Mouse (Mus musculus) midbrain, embryonic 14.5 days (tissue): ENCODE measurements around the gene Tmc3. TPM values are rescaled to one million over a fixed set of nuclear protein-coding genes. Genes with fewer than 3 reads are reported as not detected.

Experiments used
- ATAC-seq: fragments of 200-750 bp; cut with Nextera tagmentation; 2 replicates; pipeline ENCODE4 v1.8.0; 2017; ENCODE audit warnings: moderate number of reproducible peaks, moderate library complexity; ENCODE audit not compliant: low FRiP score, low TSS enrichment
- DNase-seq: peaks from one replicate; pipeline ENCODE4 v3.0.0-alpha.2; 2015
- H3K27ac ChIP-seq: fragments of 300-500 bp; sonication (generic); replicated peaks from 2 replicates; pipeline ENCODE4 v1.5.1; 2014; ENCODE audit warnings: mild to moderate bottlenecking, low read depth, low read length, moderate library complexity
- H3K27me3 ChIP-seq: fragments of 300-500 bp; sonication (generic); 2 replicates; pipeline ENCODE4 v1.6.1; 2014; ENCODE audit warnings: low read length, control low read depth, mixed read lengths; ENCODE audit not compliant: control insufficient read depth, insufficient read depth
- H3K36me3 ChIP-seq: fragments of 300-500 bp; sonication (generic); 2 replicates; pipeline ENCODE4 v1.6.1; 2014; ENCODE audit warnings: low read length, control low read depth; ENCODE audit not compliant: control insufficient read depth, insufficient read depth
- H3K4me1 ChIP-seq: fragments of 300-500 bp; sonication (generic); 2 replicates; pipeline ENCODE4 v1.6.1; 2014; ENCODE audit warnings: mild to moderate bottlenecking, antibody characterized with exemption, low read length, control low read depth; ENCODE audit not compliant: control insufficient read depth, insufficient read depth
- H3K4me2 ChIP-seq: fragments of 300-500 bp; sonication (generic); 2 replicates; pipeline ENCODE4 v1.6.1; 2014; ENCODE audit warnings: mild to moderate bottlenecking, low read length, moderate library complexity
- H3K4me3 ChIP-seq: fragments of 300-500 bp; sonication (generic); replicated peaks from 2 replicates; pipeline ENCODE4 v1.5.1; 2014; ENCODE audit warnings: low read depth, low read length
- H3K9ac ChIP-seq: fragments of 300-500 bp; sonication (generic); replicated peaks from 2 replicates; pipeline ENCODE4 v1.6.1; 2014; ENCODE audit warnings: mild to moderate bottlenecking, low read length, moderate library complexity
- H3K9me3 ChIP-seq: fragments of 300-500 bp; sonication (generic); 2 replicates; pipeline ENCODE4 v1.6.1; 2016; ENCODE audit warnings: low read length, control low read depth, mixed read lengths; ENCODE audit not compliant: control insufficient read depth
- WGBS: fragments of 180-500 bp; shearing (Covaris S2); extraction: QIAGEN DNeasy Blood & Tissue Kit; methylation state at CpG from one replicate; pipeline ENCODE4 v1.1.7; 2014; 5-methylcytosine and 5-hydroxymethylcytosine counted together
- polyA plus RNA-seq: library from polyadenylated mRNA; unstranded; fragments of >200 nt; fragmentation: Nextera tagmentation; extraction: Ambion mirVana; gene quantifications from 2 replicates; pipeline ENCODE4 v1.2.1, GENCODE M21; 2014

The Tmc3 gene
- polyA plus RNA-seq, 1 experiment from 2014 or later, result 0.25 TPM

DNA sequence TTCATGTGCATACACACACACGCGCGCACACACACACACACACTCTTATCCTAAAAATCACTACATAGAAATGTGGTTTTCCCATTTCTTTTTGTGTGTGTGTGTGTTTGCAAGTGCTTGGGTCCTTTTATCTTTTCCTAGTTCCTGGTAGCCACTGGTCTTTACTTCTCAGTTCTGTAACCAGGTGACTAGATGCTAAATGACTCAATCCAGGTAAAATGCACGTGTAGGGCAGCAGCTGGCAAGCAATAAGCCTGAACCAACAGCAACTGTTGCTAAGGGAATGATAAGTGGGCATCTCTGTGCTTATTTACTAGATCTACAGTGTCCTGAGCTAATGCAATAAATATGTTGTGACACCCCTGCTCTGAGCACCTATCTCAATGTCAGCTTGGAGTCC lies 42.6 kb downstream of the Tmc3 start:
- peaks cover 13% of the 10 kb centered on the region for H3K4me1 ChIP-seq
- H3K9me3 ChIP-seq, result no peaks in the 10 kb centered on the region
- H3K27ac ChIP-seq, result no peak overlapping the region
- DNase-seq (no peak), ATAC-seq (no peak)
- no peak overlapping the region for H3K4me3 ChIP-seq
- no peak overlapping the region for H3K9ac ChIP-seq
- no peak overlapping the region for H3K4me2 ChIP-seq
- H3K27me3 ChIP-seq, result no peaks in the 10 kb centered on the region
- H3K36me3 ChIP-seq, result no peaks in the 10 kb centered on the region
- WGBS, result 89% methylated on average over 4 of the region's 4 CpGs

DNA sequence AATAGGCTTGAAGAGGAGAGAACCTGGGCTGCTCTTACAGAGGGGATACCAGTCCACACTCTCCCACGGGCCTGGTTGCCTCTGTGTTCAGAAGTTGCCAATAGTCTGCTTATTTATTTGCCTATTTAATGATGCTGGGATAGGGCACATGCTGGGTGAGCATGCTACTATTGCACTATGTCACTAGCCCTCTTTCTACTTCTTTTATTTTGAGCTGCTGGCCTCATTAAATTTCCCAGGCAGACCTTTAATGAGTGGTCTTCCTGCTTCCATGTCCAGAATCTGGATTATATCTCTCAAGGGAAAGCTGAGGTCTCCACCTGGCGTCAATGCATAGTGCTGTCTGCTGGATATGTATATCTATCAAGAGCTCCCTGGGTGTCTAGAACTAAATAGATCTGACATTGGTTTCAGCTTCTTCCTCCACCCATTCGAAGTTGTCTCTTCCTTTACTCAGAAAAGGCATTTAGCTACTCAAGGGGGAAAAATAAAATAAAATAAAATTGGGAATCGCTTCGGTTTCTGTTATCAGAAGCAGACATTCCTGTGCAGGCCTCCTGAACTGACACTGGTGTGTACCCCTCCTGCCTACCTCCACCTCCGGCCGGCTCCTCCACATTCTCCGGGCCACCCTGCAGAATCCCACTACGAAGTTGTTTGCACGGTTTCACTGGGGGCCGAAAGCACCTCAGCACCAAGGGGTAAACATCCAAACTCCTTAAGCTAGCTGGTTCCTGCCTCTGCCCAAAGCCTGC lies 46.5 kb downstream of the Tmc3 start:
- peak overlapping the region; percentile 78 for H3K4me2 ChIP-seq
- DNase-seq, result peak; percentile 58
- peak overlapping the region; percentile 64 for H3K9ac ChIP-seq
- peak overlapping the region; percentile 75 for H3K27ac ChIP-seq
- WGBS, result 15% methylated on average over 11 of the region's 11 CpGs
- H3K36me3 ChIP-seq, result no peaks in the 10 kb centered on the region
- H3K27me3 ChIP-seq, result no peaks in the 10 kb centered on the region
- peak; percentile 36; the same call in 1 of the 2 replicates for ATAC-seq
- H3K4me1 ChIP-seq, result peaks cover 23% of the 10 kb centered on the region
- no peaks in the 10 kb centered on the region for H3K9me3 ChIP-seq
- H3K4me3 ChIP-seq, result peak overlapping the region; percentile 58

DNA sequence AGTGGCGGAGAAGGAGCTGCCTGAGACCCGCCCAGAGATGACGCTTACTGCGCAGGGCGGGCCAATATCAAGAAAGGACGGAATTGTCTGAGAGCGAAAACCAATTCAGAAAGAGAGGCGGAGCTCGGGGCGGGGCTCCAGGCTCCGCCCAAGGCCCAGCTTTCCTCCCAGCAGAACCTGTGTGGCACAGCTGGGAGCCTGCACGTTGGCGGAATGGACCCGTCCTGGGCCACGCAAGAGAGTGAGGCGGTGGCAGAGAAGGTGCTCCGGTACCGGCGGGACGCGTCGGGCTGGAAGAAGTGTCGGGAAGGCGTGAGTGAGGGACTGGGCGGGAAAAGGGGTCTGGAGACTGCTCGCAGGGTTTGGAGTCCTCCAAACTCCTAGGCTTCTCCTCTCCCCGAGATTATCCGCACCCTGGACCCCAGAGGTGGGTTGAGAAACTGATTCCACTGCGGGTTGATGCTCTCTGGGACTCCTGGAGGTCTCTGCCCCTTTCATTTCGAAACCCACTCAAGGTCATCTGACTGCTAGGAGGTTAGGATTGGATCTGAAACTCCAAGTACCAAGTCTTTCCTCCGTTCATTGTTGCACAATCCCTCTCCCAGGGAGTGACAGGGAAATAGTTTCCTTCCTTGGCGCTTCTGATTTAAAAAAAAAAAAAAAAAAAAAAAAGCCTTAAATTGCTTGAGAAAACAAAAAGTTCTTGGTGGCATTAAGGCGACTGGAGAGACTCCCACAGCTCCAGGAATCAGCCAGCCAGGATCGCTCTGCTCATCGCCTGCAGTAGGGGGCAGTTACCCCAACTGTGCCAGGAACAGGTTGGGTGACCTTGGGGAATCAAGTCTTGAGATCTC lies 47.3 kb downstream of the Tmc3 start, which contains the start of gene Stard5:
Gene Stard5, plus strand, starts transcription at position 132 of the 854 bp plus-strand sequence.
- ATAC-seq, result peak; percentile 97
- under 1% methylated on average over 34 of the region's 35 CpGs for WGBS

DNA sequence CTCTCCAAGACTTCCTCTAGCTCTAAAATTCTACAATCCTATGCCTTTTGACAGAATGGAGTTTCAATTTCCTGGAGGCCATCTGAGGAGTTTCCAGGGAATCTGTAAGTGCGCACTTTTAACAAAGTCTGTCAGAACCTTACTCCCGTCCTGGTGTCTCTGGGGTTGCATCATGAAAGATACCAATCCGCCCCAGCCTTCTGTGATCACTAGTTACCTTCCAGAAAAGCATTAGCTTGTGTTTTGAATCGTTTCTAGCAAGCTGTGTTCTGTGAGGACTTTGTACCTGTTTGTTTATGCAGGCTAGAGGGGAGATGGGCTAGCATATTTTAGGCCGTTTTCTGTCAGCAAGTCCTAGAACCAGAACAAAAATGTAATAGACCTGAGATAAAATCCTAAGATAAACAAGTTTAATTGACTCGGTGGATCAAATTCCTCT lies 48.0 kb downstream of the Tmc3 start:
- 61% methylated on average over 6 of the region's 6 CpGs for WGBS
- no peaks in the 10 kb centered on the region for H3K27me3 ChIP-seq
- H3K4me2 ChIP-seq, result peak overlapping the region; percentile 78
- peaks cover 23% of the 10 kb centered on the region for H3K4me1 ChIP-seq
- H3K36me3 ChIP-seq, result no peaks in the 10 kb centered on the region
- no peak for DNase-seq
- H3K9ac ChIP-seq, result 0 out of 2 replicates have a peak overlapping the region, but pooled peaks have one; percentile 6
- H3K9me3 ChIP-seq, result no peaks in the 10 kb centered on the region
- no peak overlapping the region for H3K27ac ChIP-seq
- ATAC-seq, result no peak
- peak overlapping the region; percentile 58; the same call in 1 of the 2 replicates for H3K4me3 ChIP-seq

More for the DNA sequence above, 47.3 kb downstream of the Tmc3 start, which contains the start of gene Stard5:
- peak within 1 kb of the TSS; percentile 78 for H3K4me2 ChIP-seq
- peak within 1 kb of the TSS; percentile 75 for H3K27ac ChIP-seq
- DNase-seq, result peak; percentile 96
- H3K9me3 ChIP-seq, result no peaks in the 10 kb centered on the region
- H3K9ac ChIP-seq, result peak within 1 kb of the TSS; percentile 64
- H3K4me1 ChIP-seq, result peaks cover 23% of the 10 kb centered on the region
- no peaks in the 10 kb centered on the region for H3K36me3 ChIP-seq
- H3K4me3 ChIP-seq, result peak within 1 kb of the TSS; percentile 58
- no peaks in the 10 kb centered on the region for H3K27me3 ChIP-seq

DNA sequence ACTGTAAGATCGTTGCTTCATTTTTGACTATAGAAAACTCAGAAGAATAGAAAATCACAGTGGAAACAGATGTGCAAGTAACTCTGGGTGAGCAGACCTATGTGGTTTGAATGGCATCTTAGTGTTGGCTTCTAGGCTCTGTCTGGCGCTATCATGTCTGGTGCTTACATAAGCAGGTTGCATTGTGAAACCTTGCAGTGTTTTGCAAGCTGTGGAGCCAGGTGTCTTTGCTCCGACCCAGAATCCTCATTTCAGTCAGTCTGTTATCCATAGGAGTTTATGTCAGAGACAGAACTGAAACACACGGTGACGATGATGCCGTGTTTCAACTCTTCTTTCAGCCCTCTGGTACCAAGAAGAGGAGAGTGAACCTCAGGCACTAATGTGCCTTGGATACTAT lies 49.1 kb downstream of the Tmc3 start:
- DNase-seq, result no peak
- H3K4me2 ChIP-seq, result no peak overlapping the region
- no peak for ATAC-seq
- H3K4me3 ChIP-seq, result no peak overlapping the region
- no peaks in the 10 kb centered on the region for H3K27me3 ChIP-seq
- H3K4me1 ChIP-seq, result peaks cover 23% of the 10 kb centered on the region
- H3K9ac ChIP-seq, result no peak overlapping the region
- no peak overlapping the region for H3K27ac ChIP-seq
- 91% methylated on average over 6 of the region's 6 CpGs for WGBS
- no peaks in the 10 kb centered on the region for H3K36me3 ChIP-seq
- H3K9me3 ChIP-seq, result no peaks in the 10 kb centered on the region

DNA sequence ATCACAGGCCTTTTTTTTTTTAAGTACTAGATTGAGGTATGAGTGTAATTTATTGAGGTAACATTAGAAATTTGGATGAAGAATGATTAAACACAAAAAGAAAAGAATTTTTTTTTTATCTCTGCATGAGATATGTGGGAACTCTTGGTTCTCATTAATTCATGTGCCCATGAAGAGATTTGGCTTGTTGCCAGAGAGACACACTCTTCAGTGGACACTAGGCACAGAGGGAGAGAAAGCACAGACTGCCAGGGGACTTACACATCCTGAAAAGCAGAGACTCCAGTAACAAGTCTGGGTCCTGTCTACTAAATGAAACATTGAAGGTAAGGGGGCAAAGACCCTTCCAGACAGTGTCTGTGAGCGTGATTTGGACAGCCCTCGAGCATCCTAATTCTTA lies 51.0 kb downstream of the Tmc3 start:
- 82% methylated on average over 2 of the region's 2 CpGs for WGBS
- H3K9me3 ChIP-seq, result no peaks in the 10 kb centered on the region
- ATAC-seq, result no peak

DNA sequence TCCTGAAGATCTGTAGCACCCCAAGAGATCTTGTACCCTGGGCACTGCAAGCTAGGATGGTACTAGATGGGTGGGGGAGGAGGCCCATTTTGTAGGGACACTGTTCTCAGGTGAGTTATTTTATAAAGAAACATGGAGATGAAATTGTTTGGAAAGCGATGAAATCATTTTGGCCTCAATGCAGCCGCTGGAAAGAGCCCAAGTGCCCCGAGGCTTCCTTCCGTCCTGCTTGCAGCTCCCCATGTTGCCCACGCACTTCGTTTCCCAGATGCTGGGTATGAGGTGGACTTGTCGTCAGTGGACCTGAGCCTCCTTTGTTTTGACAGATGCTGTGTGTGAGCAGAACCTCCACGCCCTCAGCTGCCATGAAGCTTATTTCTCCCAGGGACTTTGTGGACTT lies 51.7 kb downstream of the Tmc3 start:
- no peak overlapping the region for H3K27ac ChIP-seq
- no peak overlapping the region for H3K9ac ChIP-seq
- no peak overlapping the region for H3K4me3 ChIP-seq
- DNase-seq (no peak), ATAC-seq (no peak)
- H3K27me3 ChIP-seq, result no peaks in the 10 kb centered on the region
- no peak overlapping the region for H3K4me2 ChIP-seq
- no peaks in the 10 kb centered on the region for H3K36me3 ChIP-seq
- peaks cover 16% of the 10 kb centered on the region for H3K4me1 ChIP-seq
- no peaks in the 10 kb centered on the region for H3K9me3 ChIP-seq
- 87% methylated on average over 8 of the region's 8 CpGs for WGBS

More for the DNA sequence above, 51.0 kb downstream of the Tmc3 start:
- peak; percentile 73 for DNase-seq
- H3K4me1 ChIP-seq, result peaks cover 23% of the 10 kb centered on the region
- H3K4me2 ChIP-seq, result no peak overlapping the region
- no peaks in the 10 kb centered on the region for H3K27me3 ChIP-seq
- no peaks in the 10 kb centered on the region for H3K36me3 ChIP-seq
- no peak overlapping the region for H3K9ac ChIP-seq
- H3K4me3 ChIP-seq, result no peak overlapping the region
- H3K27ac ChIP-seq, result no peak overlapping the region

DNA sequence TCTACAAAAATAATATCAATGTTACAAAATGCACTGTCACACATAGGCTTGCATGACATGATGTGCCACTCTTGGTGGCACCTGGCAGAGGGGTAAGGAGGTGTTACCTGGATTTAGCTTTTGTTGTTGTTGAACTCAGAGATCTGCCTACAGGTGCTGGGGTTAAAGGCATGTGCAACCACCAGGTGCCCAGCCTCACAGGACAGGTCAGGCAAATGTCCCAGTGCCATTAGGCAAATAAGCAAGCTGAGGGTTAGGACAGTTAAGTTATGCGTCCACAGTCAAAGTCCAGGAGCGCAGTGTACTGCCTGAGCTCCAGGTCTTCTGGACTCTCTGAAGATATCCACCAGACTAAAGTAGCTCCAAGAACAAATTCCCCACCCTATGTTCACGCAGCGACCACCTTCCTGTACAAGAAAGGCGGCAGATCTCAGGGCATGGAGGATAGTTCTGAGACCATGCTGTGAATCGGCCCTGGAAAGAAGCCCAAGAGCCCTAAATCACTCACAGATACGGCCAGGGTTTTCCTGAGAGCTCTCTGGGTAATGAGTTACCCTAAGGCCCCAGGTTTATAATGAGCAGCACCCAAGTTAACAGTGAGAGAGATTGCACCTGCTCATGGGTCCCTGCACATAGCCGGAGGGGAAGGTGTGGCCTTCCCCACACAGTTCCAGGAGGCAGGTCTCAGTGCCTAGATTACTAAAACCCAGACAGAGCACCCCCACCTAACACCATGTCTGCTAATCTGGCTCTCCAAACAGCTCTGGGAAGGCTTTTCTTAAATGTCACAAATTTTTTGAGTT lies 53.3 kb downstream of the Tmc3 start:
- no peaks in the 10 kb centered on the region for H3K27me3 ChIP-seq
- no peaks in the 10 kb centered on the region for H3K9me3 ChIP-seq
- H3K4me2 ChIP-seq, result no peak overlapping the region
- H3K4me1 ChIP-seq, result peaks cover 4% of the 10 kb centered on the region
- no peak overlapping the region for H3K9ac ChIP-seq
- no peaks in the 10 kb centered on the region for H3K36me3 ChIP-seq
- no peak for DNase-seq
- no peak overlapping the region for H3K27ac ChIP-seq
- ATAC-seq, result no peak
- WGBS, result 93% methylated on average over 8 of the region's 8 CpGs
- no peak overlapping the region for H3K4me3 ChIP-seq
